Mouse (Mus musculus): ENCODE results near the gene Cntnap2.

The Cntnap2 gene

GRCm38 (mm10) chr6:45059091-45059490 lies at the start of gene Cntnap2:
Gene Cntnap2, plus strand, starts transcription at chr6:45059357.
- peak; percentile 46 for DNase-seq

- peak; percentile 8 for DNase-seq
Measured at GRCm38 (mm10) chr6:45026011-45026682, 33.0 kb upstream of the Cntnap2 start.

- DNase-seq: no peak
Measured at GRCm38 (mm10) chr6:45039454-45039853, 19.7 kb upstream of the Cntnap2 start.

GRCm38 (mm10) chr6:45059556-45060471 lies 657 bp downstream of the Cntnap2 start:
- peak; percentile 8 for DNase-seq

- no peak for DNase-seq
Measured at GRCm38 (mm10) chr6:45062214-45062997, 3.2 kb downstream of the Cntnap2 start.

GRCm38 (mm10) chr6:45088304-45088703 lies 29.1 kb downstream of the Cntnap2 start:
- DNase-seq: no peak

- DNase-seq: no peak
Measured at GRCm38 (mm10) chr6:45113613-45114012, 54.5 kb downstream of the Cntnap2 start.

- DNase-seq: no peak
Measured at GRCm38 (mm10) chr6:45144882-45145281, 85.7 kb downstream of the Cntnap2 start.

GRCm38 (mm10) chr6:45205039-45205438 lies 145.9 kb downstream of the Cntnap2 start:
- DNase-seq: no peak

- DNase-seq: no peak
Measured at GRCm38 (mm10) chr6:45214330-45214729, 155.2 kb downstream of the Cntnap2 start.

- DNase-seq: no peak
Measured at GRCm38 (mm10) chr6:45229002-45229401, 169.8 kb downstream of the Cntnap2 start.

GRCm38 (mm10) chr6:45232571-45232970 lies 173.4 kb downstream of the Cntnap2 start:
- DNase-seq: no peak

- no peak for DNase-seq
Measured at GRCm38 (mm10) chr6:45236531-45236930, 177.4 kb downstream of the Cntnap2 start.

GRCm38 (mm10) chr6:45238117-45238516 lies 179.0 kb downstream of the Cntnap2 start:
- DNase-seq: no peak

- DNase-seq: no peak
Measured at GRCm38 (mm10) chr6:45241218-45241617, 182.1 kb downstream of the Cntnap2 start.

GRCm38 (mm10) chr6:45244680-45245079 lies 185.5 kb downstream of the Cntnap2 start:
- no peak for DNase-seq

- DNase-seq: no peak
Measured at GRCm38 (mm10) chr6:45258047-45258446, 198.9 kb downstream of the Cntnap2 start.

GRCm38 (mm10) chr6:45271537-45271936 lies 212.4 kb downstream of the Cntnap2 start:
- no peak for DNase-seq

GRCm38 (mm10) chr6:45273259-45273775 lies 214.2 kb downstream of the Cntnap2 start:
- DNase-seq: no peak

GRCm38 (mm10) chr6:45290154-45290553 lies 231.0 kb downstream of the Cntnap2 start:
- DNase-seq: no peak

GRCm38 (mm10) chr6:45317455-45317854 lies 258.3 kb downstream of the Cntnap2 start:
- DNase-seq: no peak

- DNase-seq: peak; percentile 50
Measured at GRCm38 (mm10) chr6:45323505-45323904, 264.3 kb downstream of the Cntnap2 start.

- no peak for DNase-seq
Measured at GRCm38 (mm10) chr6:45327952-45328485, 268.9 kb downstream of the Cntnap2 start.
